16 mouse cellular contexts compared by ENCODE assay signal in genomic region chr10:7802519-7803140, GRCm38 (mm10). TPM values are rescaled to one million over a fixed set of nuclear protein-coding genes. Genes with fewer than 3 reads are reported as not detected.
"Had no signal": no experiment of that assay in that cellular context is flagged by ENCODE, and none has a peak within 500 bp of the region (broad histone marks: within the 10 kb centered on the region; RNA-seq: fewer than 3 reads in every experiment).

No protein-coding gene starts in this region.

- H3K9me3 ChIP-seq: midbrain, embryonic 10.5 days; midbrain, embryonic 12.5 days; neural tube, embryonic 13.5 days; neural tube, embryonic 15.5 days had no signal

- H3K4me3 ChIP-seq: midbrain, embryonic 10.5 days; midbrain, embryonic 12.5 days; myocyte; neural tube, embryonic 13.5 days; neural tube, embryonic 15.5 days had no signal

- DNase-seq: lung, adult 18-20 months; lung, embryonic 14.5 days; lung, postnatal 10 days; lung, postnatal 4 days; midbrain, embryonic 14.5 days; right cerebral cortex, postnatal 14 days; thymus, adult 18-20 months; thymus, postnatal 14 days; thymus, postnatal 4 days had no signal

- H3K4me1 ChIP-seq: midbrain, embryonic 10.5 days; midbrain, embryonic 12.5 days; neural tube, embryonic 13.5 days; neural tube, embryonic 15.5 days had no signal

- H3K9ac ChIP-seq: lung, embryonic 14.5 days; midbrain, embryonic 12.5 days; neural tube, embryonic 13.5 days; neural tube, embryonic 15.5 days had no signal

- H3K27ac ChIP-seq: midbrain, embryonic 10.5 days; midbrain, embryonic 12.5 days; neural tube, embryonic 13.5 days; neural tube, embryonic 15.5 days had no signal

- H3K27me3 ChIP-seq: midbrain, embryonic 12.5 days; neural tube, embryonic 13.5 days; neural tube, embryonic 15.5 days had no signal

- ATAC-seq: midbrain, embryonic 16.5 days had no signal

RNA-seq across cellular contexts. Expression of gene Zc3h12d, which starts 29.6 kb away (rescaled TPM):
- total RNA-seq: megakaryocyte-erythroid progenitor cell, adult 5-6 weeks had no signal
- polyA plus RNA-seq: myocyte had no signal
